Mouse (Mus musculus) neural tube, embryonic 11.5 days (tissue): ENCODE data around the gene Rnf225. TPM values are rescaled to one million over a fixed set of nuclear protein-coding genes. Genes with fewer than 3 reads are reported as not detected.
"Not testable (repeated sequence)": the region's sequence is repeated elsewhere in the genome, so short reads cannot be mapped to it uniquely, and the experiment has no call there.

Experiments used
- ATAC-seq: fragments of 200-750 bp; cut with Nextera tagmentation; 2 replicates; pipeline ENCODE4 v1.8.0; 2017; ENCODE audit warnings: moderate number of reproducible peaks, mild to moderate bottlenecking, moderate TSS enrichment, moderate library complexity; ENCODE audit not compliant: insufficient read depth, low FRiP score, low TSS enrichment
- DNase-seq: peaks from one replicate; pipeline ENCODE4 v3.0.0-alpha.2; 2015; ENCODE audit warnings: low spot score
- H3K27ac ChIP-seq: fragments of 300-500 bp; sonication (generic); 2 replicates; pipeline ENCODE4 v1.5.1; 2014; ENCODE audit warnings: low read depth, mild to moderate bottlenecking, low read length
- H3K27me3 ChIP-seq: fragments of 300-500 bp; sonication (generic); 2 replicates; pipeline ENCODE4 v1.6.1; 2014; ENCODE audit warnings: mild to moderate bottlenecking, low read length, mixed read lengths; ENCODE audit not compliant: control insufficient read depth, insufficient read depth
- H3K36me3 ChIP-seq: fragments of 300-500 bp; sonication (generic); 2 replicates; pipeline ENCODE4 v1.6.1; 2014; ENCODE audit warnings: mild to moderate bottlenecking, low read length, moderate library complexity, mixed read lengths; ENCODE audit not compliant: control insufficient read depth, insufficient read depth
- H3K4me1 ChIP-seq: fragments of 300-500 bp; sonication (generic); 2 replicates; pipeline ENCODE4 v1.6.1; 2014; ENCODE audit warnings: low read length, mixed read lengths; ENCODE audit not compliant: control insufficient read depth, insufficient read depth
- H3K4me2 ChIP-seq: fragments of 300-500 bp; sonication (generic); 2 replicates; pipeline ENCODE4 v1.6.1; 2014; ENCODE audit warnings: low read depth, mild to moderate bottlenecking, moderate library complexity
- H3K4me3 ChIP-seq: fragments of 300-500 bp; sonication (generic); 2 replicates; pipeline ENCODE4 v1.5.1; 2014; ENCODE audit warnings: low read depth, low read length
- H3K9ac ChIP-seq: fragments of 300-500 bp; sonication (generic); 2 replicates; pipeline ENCODE4 v1.6.1; 2014; ENCODE audit warnings: mild to moderate bottlenecking, low read length
- H3K9me3 ChIP-seq: fragments of 300-500 bp; sonication (generic); 2 replicates; pipeline ENCODE4 v1.6.1; 2016; ENCODE audit warnings: low read length; ENCODE audit not compliant: control insufficient read depth
- WGBS: fragments of 180-500 bp; shearing (Covaris S2); extraction: QIAGEN DNeasy Blood & Tissue Kit; methylation state at CpG from one replicate; pipeline ENCODE4 v1.1.7; 2014; 5-methylcytosine and 5-hydroxymethylcytosine counted together
- polyA plus RNA-seq: library from polyadenylated mRNA; unstranded; fragments of >200 nt; fragmentation: Nextera tagmentation; extraction: Ambion mirVana; gene quantifications from 2 replicates; pipeline ENCODE4 v1.2.1, GENCODE M21; 2014

The Rnf225 gene
- polyA plus RNA-seq, 1 experiment from 2014 or later = 0.61 TPM

- DNase-seq = peak; percentile 97
- WGBS = under 1% methylated on average over 55 of the region's 55 CpGs
- peak; percentile 99 for ATAC-seq
- Histone ChIP-seq H3K9ac (peak within 1 kb of the TSS; percentile 77), H3K36me3 (peaks cover 21% of the 10 kb centered on the region), H3K27me3 (peaks cover 4% of the 10 kb centered on the region; the same call in 1 of the 2 replicates), H3K4me1 (peaks cover 8% of the 10 kb centered on the region), H3K4me3 (peak within 1 kb of the TSS; percentile 57), H3K4me2 (peak within 1 kb of the TSS; percentile 90), H3K27ac (peak within 1 kb of the TSS; percentile 88), H3K9me3 (no peaks in the 10 kb centered on the region)
Observed at GRCm38 (mm10) chr7:12921705-12922465, 5.3 kb upstream of the Rnf225 start, which contains the start of gene Rps5. Gene Rps5, plus strand, starts transcription at chr7:12922290.

GRCm38 (mm10) chr7:12922729-12923128 lies 4.5 kb upstream of the Rnf225 start:
- H3K36me3 ChIP-seq = peaks cover 24% of the 10 kb centered on the region
- DNase-seq (no peak), ATAC-seq (no peak)
- H3K4me1 ChIP-seq = peaks cover 8% of the 10 kb centered on the region
- H3K4me2 ChIP-seq = peak overlapping the region; percentile 78
- no peaks in the 10 kb centered on the region for H3K9me3 ChIP-seq
- no peak overlapping the region for H3K27ac ChIP-seq
- peak overlapping the region; percentile 56 for H3K9ac ChIP-seq
- WGBS = 4% methylated on average over 8 of the region's 8 CpGs
- H3K27me3 ChIP-seq = peaks cover 11% of the 10 kb centered on the region
- peak overlapping the region; percentile 57 for H3K4me3 ChIP-seq

GRCm38 (mm10) chr7:12926316-12926715 lies 900 bp upstream of the Rnf225 start:
- 87% methylated on average over 7 of the region's 7 CpGs for WGBS
- Histone ChIP-seq H3K9me3 (no peaks in the 10 kb centered on the region), H3K9ac (no peak overlapping the region), H3K27me3 (peaks cover 21% of the 10 kb centered on the region), H3K4me1 (peaks cover 8% of the 10 kb centered on the region), H3K4me3 (no peak overlapping the region), H3K27ac (no peak overlapping the region), H3K36me3 (peaks cover 24% of the 10 kb centered on the region), H3K4me2 (no peak overlapping the region)
- no peak for DNase-seq
- no peak for ATAC-seq

GRCm38 (mm10) chr7:12927693-12928589 lies 725 bp downstream of the Rnf225 start:
- H3K27me3 ChIP-seq = peaks cover 21% of the 10 kb centered on the region
- peak overlapping the region; percentile 18; the same call in 1 of the 2 replicates for H3K4me3 ChIP-seq
- no peak overlapping the region for H3K27ac ChIP-seq
- peaks cover 6% of the 10 kb centered on the region for H3K4me1 ChIP-seq
- peaks cover 24% of the 10 kb centered on the region for H3K36me3 ChIP-seq
- DNase-seq (peak; percentile 28), ATAC-seq (peak; percentile 38; the same call in 1 of the 2 replicates)
- peak overlapping the region; percentile 43 for H3K4me2 ChIP-seq
- peak overlapping the region; percentile 22; the same call in 1 of the 2 replicates for H3K9ac ChIP-seq
- H3K9me3 ChIP-seq = no peaks in the 10 kb centered on the region
- 3% methylated on average over 65 of the region's 65 CpGs for WGBS

GRCm38 (mm10) chr7:12933615-12934140 lies 6.5 kb downstream of the Rnf225 start:
- no peak overlapping the region for H3K4me3 ChIP-seq
- 62% methylated on average over 4 of the region's 4 CpGs for WGBS

GRCm38 (mm10) chr7:12934808-12935207 lies 7.6 kb downstream of the Rnf225 start:
- WGBS = 80% methylated on average over 3 of the region's 3 CpGs
- no peak overlapping the region for H3K9ac ChIP-seq
- DNase-seq (no peak), ATAC-seq (no peak)
- H3K27me3 ChIP-seq = no peaks in the 10 kb centered on the region
- H3K4me2 ChIP-seq = no peak overlapping the region
- no peak overlapping the region for H3K27ac ChIP-seq
- no peaks in the 10 kb centered on the region for H3K9me3 ChIP-seq
- no peaks in the 10 kb centered on the region for H3K36me3 ChIP-seq
- no peaks in the 10 kb centered on the region for H3K4me1 ChIP-seq
- no peak overlapping the region for H3K4me3 ChIP-seq

More at GRCm38 (mm10) chr7:12933615-12934140, 6.5 kb downstream of the Rnf225 start:
- no peaks in the 10 kb centered on the region for H3K36me3 ChIP-seq
- no peaks in the 10 kb centered on the region for H3K9me3 ChIP-seq
- no peak for DNase-seq
- H3K27me3 ChIP-seq = 0 out of 2 replicates have a peak, but pooled peaks cover 2% of the 10 kb centered on the region
- H3K27ac ChIP-seq = no peak overlapping the region
- no peak overlapping the region for H3K4me2 ChIP-seq
- no peak overlapping the region for H3K9ac ChIP-seq
- no peaks in the 10 kb centered on the region for H3K4me1 ChIP-seq
- ATAC-seq = no peak

- not testable (repeated sequence) for H3K27me3 ChIP-seq, ATAC-seq, DNase-seq, H3K27ac ChIP-seq, H3K4me1 ChIP-seq, H3K9ac ChIP-seq, H3K9me3 ChIP-seq, H3K4me3 ChIP-seq, H3K4me2 ChIP-seq, H3K36me3 ChIP-seq
- 92% methylated on average over 4 of the region's 4 CpGs for WGBS
Observed at GRCm38 (mm10) chr7:12937254-12937803, 10.1 kb downstream of the Rnf225 start.

GRCm38 (mm10) chr7:12940599-12940998 lies 13.4 kb downstream of the Rnf225 start:
- no peak overlapping the region for H3K4me2 ChIP-seq
- no peaks in the 10 kb centered on the region for H3K9me3 ChIP-seq
- no peak overlapping the region for H3K4me3 ChIP-seq
- H3K9ac ChIP-seq = no peak overlapping the region
- DNase-seq (no peak), ATAC-seq (no peak)
- H3K4me1 ChIP-seq = no peaks in the 10 kb centered on the region
- no peaks in the 10 kb centered on the region for H3K27me3 ChIP-seq
- 92% methylated on average over 4 of the region's 4 CpGs for WGBS
- H3K27ac ChIP-seq = no peak overlapping the region
- H3K36me3 ChIP-seq = no peaks in the 10 kb centered on the region
